Mouse (Mus musculus): ENCODE measurements around the gene Epn3. TPM values are rescaled to one million over a fixed set of nuclear protein-coding genes. Genes with fewer than 3 reads are reported as not detected.

Gene Epn3
- polyA plus RNA-seq, 1 experiment from 2014 or later = 0.48 TPM

DNA sequence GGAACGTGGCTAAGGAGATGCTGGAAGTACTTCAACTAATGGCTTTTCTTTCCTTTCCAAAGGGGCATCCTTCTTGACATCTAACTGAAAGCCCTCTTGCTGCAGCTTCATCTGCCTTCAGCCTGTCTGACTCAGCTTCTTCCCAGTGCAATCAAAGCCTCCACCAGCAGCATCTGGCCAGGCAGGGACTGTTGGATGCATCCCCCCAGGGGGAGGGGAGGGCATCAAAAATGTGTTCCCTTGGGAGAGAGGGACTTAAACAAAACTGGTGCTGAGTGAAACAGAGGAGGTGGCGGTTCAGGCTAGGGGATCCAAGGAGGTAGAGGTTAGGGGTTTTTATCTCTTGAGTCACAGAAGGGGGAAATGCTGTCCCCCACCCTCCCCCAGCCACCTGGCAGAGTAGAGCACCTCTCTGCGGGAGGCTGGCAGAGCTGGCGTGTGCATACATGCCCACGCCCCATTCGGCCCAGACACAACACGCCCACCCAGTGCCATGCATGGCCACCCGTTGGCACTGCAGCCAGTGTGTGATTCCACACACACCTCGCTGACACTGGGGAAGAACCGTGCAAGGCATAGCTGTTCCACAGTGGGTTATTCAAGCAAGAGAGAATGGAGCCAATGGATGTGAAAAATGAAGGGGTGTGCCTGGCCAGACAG is 44.5 kb downstream of the Epn3 start:
- Histone ChIP-seq H3K36me3 (ENCODE audit: control insufficient read depth, insufficient read depth, low read length) (no peaks in the 10 kb centered on the region), H3K4me3 (ENCODE audit: low read depth, low read length) (no peak overlapping the region), H3K27ac (ENCODE audit: low read depth, low read length) (no peak overlapping the region; the same call in 1 of the 2 replicates), H3K27me3 (ENCODE audit: control insufficient read depth, insufficient read depth, low read length) (no peaks in the 10 kb centered on the region), H3K4me2 (ENCODE audit: low read depth, low read length, severe bottlenecking) (no peak overlapping the region), H3K9me3 (ENCODE audit: control insufficient read depth, low read length) (no peaks in the 10 kb centered on the region), H3K9ac (ENCODE audit: low read length) (no peak overlapping the region), H3K4me1 (replicated peaks; ENCODE audit: control insufficient read depth, insufficient read depth, low read length) (no peaks in the 10 kb centered on the region)
- DNase-seq (ENCODE audit: low spot score) (no peak), ATAC-seq (replicated peaks; ENCODE audit: low FRiP score) (no peak)
- WGBS = 81% methylated on average over 10 of the region's 10 CpGs

DNA sequence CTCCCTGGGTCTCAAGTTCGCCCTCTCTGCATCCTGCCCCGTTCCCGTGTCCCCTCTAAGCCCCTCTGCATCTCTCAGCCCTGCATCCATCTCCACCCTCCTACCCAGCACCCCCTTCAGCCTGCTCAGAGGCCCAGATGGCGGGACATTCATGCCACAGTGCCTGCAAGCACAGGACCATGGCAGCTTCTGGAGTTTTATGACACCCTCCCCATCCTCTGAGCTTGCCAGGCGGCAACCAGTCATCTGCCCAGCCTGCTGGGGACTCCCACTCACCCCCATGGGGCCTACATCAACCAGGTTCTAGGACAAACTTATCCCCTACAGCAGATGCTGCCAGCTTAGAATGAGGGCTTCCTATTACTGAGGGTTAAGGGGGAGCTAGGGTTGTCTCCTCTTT is 45.0 kb downstream of the Epn3 start:
- Histone ChIP-seq H3K4me1 (replicated peaks; ENCODE audit: control insufficient read depth, insufficient read depth, low read length) (no peaks in the 10 kb centered on the region), H3K27ac (ENCODE audit: low read depth, low read length) (no peak overlapping the region), H3K9ac (ENCODE audit: low read length) (no peak overlapping the region), H3K36me3 (ENCODE audit: control insufficient read depth, insufficient read depth, low read length) (no peaks in the 10 kb centered on the region), H3K27me3 (ENCODE audit: control insufficient read depth, insufficient read depth, low read length) (no peaks in the 10 kb centered on the region), H3K4me2 (ENCODE audit: low read depth, low read length, severe bottlenecking) (no peak overlapping the region), H3K4me3 (ENCODE audit: low read depth, low read length) (no peak overlapping the region), H3K9me3 (ENCODE audit: control insufficient read depth, low read length) (no peaks in the 10 kb centered on the region)
- 82% methylated on average over 5 of the region's 5 CpGs for WGBS
- ATAC-seq (replicated peaks; ENCODE audit: low FRiP score) = no peak
- DNase-seq (ENCODE audit: low spot score) = no peak

DNA sequence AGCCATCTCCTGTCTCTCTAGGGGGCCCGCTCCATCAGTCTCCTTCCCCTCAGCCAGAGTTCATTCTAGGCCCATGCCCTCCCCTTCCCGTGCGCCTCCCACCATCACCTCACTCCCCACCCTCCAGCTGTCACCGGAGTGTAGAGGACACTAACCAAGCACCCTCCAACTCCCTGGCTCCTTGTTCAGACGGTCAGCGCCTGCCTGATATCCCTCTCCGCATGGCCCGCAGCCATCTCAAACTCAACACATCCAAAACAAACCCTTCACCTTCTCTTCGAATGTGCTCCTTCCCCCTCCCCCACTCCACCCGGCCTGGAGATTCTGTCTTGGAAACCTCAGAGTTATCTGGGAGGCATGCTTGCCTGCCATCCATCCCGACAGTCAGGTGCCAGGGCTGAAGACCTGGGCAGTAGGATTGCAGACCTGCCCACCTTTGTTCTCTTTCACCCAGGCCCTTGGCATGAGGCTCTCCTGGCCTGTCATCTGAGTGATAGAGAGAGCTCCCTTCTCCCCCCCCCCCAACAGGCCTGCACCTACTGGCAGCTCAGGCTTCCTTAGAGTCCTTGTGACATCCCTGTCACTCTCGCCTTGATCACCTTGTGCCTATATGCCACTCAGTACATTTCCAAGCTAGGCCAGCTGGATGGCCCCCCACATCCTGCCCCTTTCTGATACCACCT is 48.5 kb downstream of the Epn3 start:
- Histone ChIP-seq H3K36me3 (ENCODE audit: control insufficient read depth, insufficient read depth, low read length) (no peaks in the 10 kb centered on the region), H3K27me3 (ENCODE audit: control insufficient read depth, insufficient read depth, low read length) (no peaks in the 10 kb centered on the region), H3K4me2 (ENCODE audit: low read depth, low read length, severe bottlenecking) (no peak overlapping the region), H3K9ac (ENCODE audit: low read length) (no peak overlapping the region), H3K4me1 (replicated peaks; ENCODE audit: control insufficient read depth, insufficient read depth, low read length) (peaks cover 4% of the 10 kb centered on the region; the same call in 1 of the 2 replicates), H3K27ac (ENCODE audit: low read depth, low read length) (no peak overlapping the region), H3K9me3 (ENCODE audit: control insufficient read depth, low read length) (no peaks in the 10 kb centered on the region), H3K4me3 (ENCODE audit: low read depth, low read length) (no peak overlapping the region)
- DNase-seq (ENCODE audit: low spot score) (no peak), ATAC-seq (replicated peaks; ENCODE audit: low FRiP score) (no peak)
- WGBS = 65% methylated on average over 12 of the region's 12 CpGs

DNA sequence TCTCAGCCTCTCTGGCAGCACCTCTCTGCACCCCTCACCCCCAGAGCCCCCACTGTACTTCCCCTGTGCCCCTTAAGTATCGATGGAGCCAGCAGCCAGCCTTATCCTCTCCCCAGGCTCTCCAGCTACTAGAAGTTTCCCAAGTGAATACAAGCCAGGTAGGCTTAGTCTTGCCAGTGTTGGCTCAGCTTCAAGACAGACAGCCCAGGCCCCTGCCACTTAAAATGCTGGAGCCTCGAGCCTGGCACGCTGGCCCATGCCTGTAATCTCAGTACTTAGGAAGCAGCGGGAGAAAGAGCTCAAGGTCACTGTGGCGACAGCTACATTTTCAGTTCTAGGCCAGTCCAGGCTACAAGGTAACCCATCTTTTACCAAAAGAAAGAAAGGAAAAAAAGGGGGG is 49.9 kb downstream of the Epn3 start:
- H3K4me3 ChIP-seq (ENCODE audit: low read depth, low read length) = no peak overlapping the region
- no peaks in the 10 kb centered on the region for H3K9me3 ChIP-seq (ENCODE audit: control insufficient read depth, low read length)
- no peak for ATAC-seq (replicated peaks; ENCODE audit: low FRiP score)
- 61% methylated on average over 5 of the region's 5 CpGs for WGBS
- no peak overlapping the region for H3K27ac ChIP-seq (ENCODE audit: low read depth, low read length)
- H3K36me3 ChIP-seq (ENCODE audit: control insufficient read depth, insufficient read depth, low read length) = no peaks in the 10 kb centered on the region
- H3K9ac ChIP-seq (ENCODE audit: low read length) = no peak overlapping the region
- no peak for DNase-seq (ENCODE audit: low spot score)
- no peaks in the 10 kb centered on the region for H3K27me3 ChIP-seq (ENCODE audit: control insufficient read depth, insufficient read depth, low read length)
- H3K4me2 ChIP-seq (ENCODE audit: low read depth, low read length, severe bottlenecking) = no peak overlapping the region
- peaks cover 4% of the 10 kb centered on the region; the same call in 1 of the 2 replicates for H3K4me1 ChIP-seq (replicated peaks; ENCODE audit: control insufficient read depth, insufficient read depth, low read length)

DNA sequence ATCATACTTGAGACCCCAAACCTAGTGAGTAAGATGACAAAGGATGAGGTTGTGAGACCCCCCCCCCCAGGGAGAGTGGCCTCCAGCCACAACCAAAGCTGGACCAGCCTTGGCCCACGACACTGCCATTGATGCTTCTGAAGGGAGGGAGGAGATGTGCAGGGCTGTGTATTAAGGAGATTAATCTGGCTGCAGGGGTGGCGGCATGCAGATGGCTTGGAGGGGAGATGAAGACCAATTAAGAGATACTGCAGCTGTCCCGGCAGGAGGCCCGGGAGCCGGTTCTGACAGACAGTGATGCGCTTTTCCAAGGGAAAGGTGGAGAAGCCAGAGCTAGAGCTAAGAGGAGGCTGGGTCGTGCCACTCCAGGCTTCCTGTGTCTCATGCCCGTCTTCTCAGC is 50.5 kb downstream of the Epn3 start:
- whole genome bisulfite sequencing = 24% methylated on average over 8 of the region's 8 CpGs
- ATAC-seq (replicated peaks; ENCODE audit: low FRiP score) (no peak), DNase-seq (ENCODE audit: low spot score) (no peak)
- Histone ChIP-seq H3K36me3 (ENCODE audit: control insufficient read depth, insufficient read depth, low read length) (no peaks in the 10 kb centered on the region), H3K4me1 (replicated peaks; ENCODE audit: control insufficient read depth, insufficient read depth, low read length) (peaks cover 4% of the 10 kb centered on the region; the same call in 1 of the 2 replicates), H3K4me3 (ENCODE audit: low read depth, low read length) (no peak overlapping the region), H3K4me2 (ENCODE audit: low read depth, low read length, severe bottlenecking) (no peak overlapping the region), H3K27ac (ENCODE audit: low read depth, low read length) (no peak overlapping the region), H3K9me3 (ENCODE audit: control insufficient read depth, low read length) (no peaks in the 10 kb centered on the region), H3K27me3 (ENCODE audit: control insufficient read depth, insufficient read depth, low read length) (no peaks in the 10 kb centered on the region), H3K9ac (ENCODE audit: low read length) (no peak overlapping the region)

DNA sequence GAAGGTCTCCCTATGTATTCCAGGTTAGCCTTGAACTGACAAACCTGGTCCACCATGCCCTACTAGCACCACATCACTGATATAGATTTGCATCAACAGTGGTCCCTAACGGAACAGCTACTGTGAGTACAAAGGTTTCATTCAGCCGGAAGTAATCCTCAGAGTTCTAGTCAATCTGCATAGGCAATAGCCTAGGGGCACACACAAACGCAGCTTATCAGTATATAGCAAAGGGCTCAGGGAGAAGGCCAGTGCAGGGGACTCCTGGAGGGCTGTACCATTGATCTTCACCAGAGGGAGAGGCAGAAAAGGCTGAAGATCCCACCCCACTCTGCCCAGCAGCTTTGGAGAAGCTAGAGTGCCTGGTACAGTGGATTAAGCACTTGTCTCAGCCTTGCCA is 52.8 kb downstream of the Epn3 start:
- ATAC-seq (replicated peaks; ENCODE audit: low FRiP score) (peak; percentile 52; the same call in 1 of the 2 replicates), DNase-seq (ENCODE audit: low spot score) (no peak)
- 10% methylated on average over 3 of the region's 3 CpGs for WGBS
- Histone ChIP-seq H3K4me3 (ENCODE audit: low read depth, low read length) (no peak overlapping the region), H3K36me3 (ENCODE audit: control insufficient read depth, insufficient read depth, low read length) (no peaks in the 10 kb centered on the region), H3K27ac (ENCODE audit: low read depth, low read length) (no peak overlapping the region), H3K9me3 (ENCODE audit: control insufficient read depth, low read length) (no peaks in the 10 kb centered on the region), H3K4me1 (replicated peaks; ENCODE audit: control insufficient read depth, insufficient read depth, low read length) (peaks cover 4% of the 10 kb centered on the region; the same call in 1 of the 2 replicates), H3K4me2 (ENCODE audit: low read depth, low read length, severe bottlenecking) (no peak overlapping the region), H3K9ac (ENCODE audit: low read length) (no peak overlapping the region), H3K27me3 (ENCODE audit: control insufficient read depth, insufficient read depth, low read length) (no peaks in the 10 kb centered on the region)

DNA sequence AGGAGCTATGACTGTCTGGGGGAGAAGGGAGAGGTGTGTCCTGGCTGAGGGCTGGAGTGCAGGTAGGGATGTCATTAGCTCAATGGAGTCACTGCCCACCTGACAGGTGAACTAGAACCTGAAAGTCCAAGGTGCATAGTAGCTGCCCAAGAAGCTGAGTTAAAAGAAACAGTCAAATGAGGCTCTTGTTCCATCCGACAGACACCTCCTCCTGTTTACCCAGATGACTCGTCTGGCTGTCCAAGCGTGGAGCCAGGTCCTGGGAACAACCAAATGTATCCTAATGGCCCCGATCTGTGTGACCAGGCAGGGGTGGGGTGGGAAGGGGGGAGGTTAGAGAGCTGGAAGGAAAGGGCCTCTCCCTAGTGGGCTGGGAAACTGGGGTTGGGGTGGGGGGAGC is 54.5 kb downstream of the Epn3 start:
- 55% methylated on average over 4 of the region's 4 CpGs for WGBS
- H3K4me1 ChIP-seq (replicated peaks; ENCODE audit: control insufficient read depth, insufficient read depth, low read length) = peaks cover 17% of the 10 kb centered on the region

DNA sequence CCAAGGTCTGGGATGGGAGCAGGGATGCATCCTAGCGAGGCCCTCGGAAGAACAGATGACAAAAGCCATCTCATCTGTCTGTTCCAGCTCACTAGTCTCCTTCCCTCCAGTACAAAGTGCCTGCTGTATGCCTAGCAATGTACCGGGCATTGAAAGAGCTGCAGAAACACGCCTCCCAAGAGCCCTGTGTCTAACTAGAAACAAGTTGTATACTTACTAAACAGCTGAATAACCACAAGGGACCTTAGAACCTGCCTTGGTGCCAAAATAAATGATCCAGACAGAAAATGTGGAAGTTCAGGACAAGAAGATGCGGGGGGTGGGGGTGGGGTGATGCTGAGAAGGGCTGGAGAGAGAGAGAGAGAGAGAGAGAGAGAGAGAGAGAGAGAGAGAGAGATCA is 54.9 kb downstream of the Epn3 start:
- Histone ChIP-seq H3K27me3 (ENCODE audit: control insufficient read depth, insufficient read depth, low read length) (no peaks in the 10 kb centered on the region), H3K4me2 (ENCODE audit: low read depth, low read length, severe bottlenecking) (no peak overlapping the region), H3K4me3 (ENCODE audit: low read depth, low read length) (no peak overlapping the region), H3K27ac (ENCODE audit: low read depth, low read length) (no peak overlapping the region), H3K9me3 (ENCODE audit: control insufficient read depth, low read length) (no peaks in the 10 kb centered on the region), H3K36me3 (ENCODE audit: control insufficient read depth, insufficient read depth, low read length) (no peaks in the 10 kb centered on the region), H3K4me1 (replicated peaks; ENCODE audit: control insufficient read depth, insufficient read depth, low read length) (peaks cover 17% of the 10 kb centered on the region), H3K9ac (ENCODE audit: low read length) (no peak overlapping the region)
- 65% methylated on average over 5 of the region's 5 CpGs for WGBS
- no peak for ATAC-seq (replicated peaks; ENCODE audit: low FRiP score)
- no peak for DNase-seq (ENCODE audit: low spot score)

More for the DNA sequence above, 54.5 kb downstream of the Epn3 start:
- Histone ChIP-seq H3K27ac (ENCODE audit: low read depth, low read length) (no peak overlapping the region), H3K9me3 (ENCODE audit: control insufficient read depth, low read length) (no peaks in the 10 kb centered on the region), H3K27me3 (ENCODE audit: control insufficient read depth, insufficient read depth, low read length) (no peaks in the 10 kb centered on the region), H3K4me2 (ENCODE audit: low read depth, low read length, severe bottlenecking) (no peak overlapping the region), H3K9ac (ENCODE audit: low read length) (no peak overlapping the region), H3K4me3 (ENCODE audit: low read depth, low read length) (no peak overlapping the region), H3K36me3 (ENCODE audit: control insufficient read depth, insufficient read depth, low read length) (no peaks in the 10 kb centered on the region)
- DNase-seq (ENCODE audit: low spot score) = no peak
- no peak for ATAC-seq (replicated peaks; ENCODE audit: low FRiP score)

DNA sequence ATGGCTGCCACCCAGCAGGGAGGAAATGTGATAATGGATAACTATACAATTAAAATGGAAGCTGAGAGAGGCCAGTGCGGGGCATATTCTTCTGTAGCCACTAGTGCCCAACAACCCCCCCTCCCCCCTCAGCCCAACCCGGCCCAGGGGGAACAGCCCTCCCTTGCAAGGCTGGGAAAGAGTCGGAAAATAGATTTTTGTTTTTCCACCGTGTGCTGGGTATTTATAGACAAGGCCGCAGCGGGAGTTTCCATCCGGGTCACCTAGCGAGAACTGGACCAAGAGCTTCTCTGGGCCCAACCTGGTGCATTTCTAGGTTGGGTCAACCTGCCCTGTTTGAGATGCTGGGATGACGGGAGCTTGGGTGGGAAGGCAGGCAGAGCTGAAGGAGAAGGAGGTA is 58.0 kb downstream of the Epn3 start:
- Histone ChIP-seq H3K27ac (ENCODE audit: low read depth, low read length) (no peak overlapping the region), H3K4me2 (ENCODE audit: low read depth, low read length, severe bottlenecking) (no peak overlapping the region), H3K9me3 (ENCODE audit: control insufficient read depth, low read length) (no peaks in the 10 kb centered on the region), H3K9ac (ENCODE audit: low read length) (no peak overlapping the region), H3K36me3 (ENCODE audit: control insufficient read depth, insufficient read depth, low read length) (no peaks in the 10 kb centered on the region), H3K27me3 (ENCODE audit: control insufficient read depth, insufficient read depth, low read length) (no peaks in the 10 kb centered on the region), H3K4me1 (replicated peaks; ENCODE audit: control insufficient read depth, insufficient read depth, low read length) (peaks cover 14% of the 10 kb centered on the region), H3K4me3 (ENCODE audit: low read depth, low read length) (no peak overlapping the region)
- DNase-seq (ENCODE audit: low spot score) (no peak), ATAC-seq (replicated peaks; ENCODE audit: low FRiP score) (no peak)
- WGBS = 61% methylated on average over 9 of the region's 9 CpGs

Data from forebrain, embryonic 11.5 days (tissue).